Mouse (Mus musculus) liver, postnatal 0 days (tissue): ENCODE measurements around the gene Pecam1. TPM values are rescaled to one million over a fixed set of nuclear protein-coding genes. Genes with fewer than 3 reads are reported as not detected.

Source experiments
- ATAC-seq: fragments of 200-750 bp; cut with Nextera tagmentation; 2 replicates; pipeline ENCODE4 v1.8.0; 2017; ENCODE audit warnings: mild to moderate bottlenecking, moderate library complexity
- DNase-seq: peaks from one replicate; pipeline ENCODE4 v3.0.0-alpha.2; 2016
- H3K27ac ChIP-seq: fragments of 300-500 bp; sonication (generic); 2 replicates; pipeline ENCODE4 v1.5.1; 2014; ENCODE audit warnings: antibody characterized with exemption, moderate library complexity, mild to moderate bottlenecking, low read depth
- H3K27me3 ChIP-seq: fragments of 300-500 bp; sonication (generic); 2 replicates; pipeline ENCODE4 v1.6.1; 2014; ENCODE audit warnings: low read length, control low read depth, mixed read lengths; ENCODE audit not compliant: insufficient read depth
- H3K36me3 ChIP-seq: fragments of 300-500 bp; sonication (generic); replicated peaks from 2 replicates; pipeline ENCODE4 v1.6.1; 2014; ENCODE audit warnings: mild to moderate bottlenecking, control low read depth, low read length, moderate library complexity, mixed read lengths; ENCODE audit not compliant: insufficient read depth
- H3K4me1 ChIP-seq: fragments of 300-500 bp; sonication (generic); 2 replicates; pipeline ENCODE4 v1.6.1; 2014; ENCODE audit warnings: antibody characterized with exemption, mild to moderate bottlenecking, control low read depth; ENCODE audit not compliant: insufficient read depth
- H3K4me2 ChIP-seq: fragments of 300-500 bp; sonication (generic); 2 replicates; pipeline ENCODE4 v1.6.1; 2014; ENCODE audit warnings: low read depth, mild to moderate bottlenecking, low read length, moderate library complexity, mixed read lengths
- H3K4me3 ChIP-seq: fragments of 300-500 bp; sonication (generic); 2 replicates; pipeline ENCODE4 v1.5.1; 2014; ENCODE audit warnings: low read depth, low read length
- H3K9ac ChIP-seq: fragments of 300-500 bp; sonication (generic); replicated peaks from 2 replicates; pipeline ENCODE4 v1.6.1; 2014; ENCODE audit warnings: mild to moderate bottlenecking, moderate library complexity
- H3K9me3 ChIP-seq: fragments of 300-500 bp; sonication (generic); 2 replicates; pipeline ENCODE4 v1.6.1; 2016; ENCODE audit warnings: mild to moderate bottlenecking, control low read depth, low read length, mixed read lengths
- CTCF ChIP-seq: sonication (generic); IDR thresholded peaks from 2 replicates; pipeline ENCODE4 v1.5.1; 2016; ENCODE audit warnings: antibody characterized with exemption, low read depth
- EP300 ChIP-seq: IDR thresholded peaks from 2 replicates; pipeline ENCODE4 v1.6.1; 2016; ENCODE audit warnings: antibody characterized with exemption, low read depth, mild to moderate bottlenecking
- WGBS: fragments of 180-500 bp; shearing (Covaris S2); extraction: QIAGEN DNeasy Blood & Tissue Kit; methylation state at CpG from one replicate; pipeline ENCODE4 v1.1.7; 2014; ENCODE audit not compliant: insufficient replicate concordance; 5-methylcytosine and 5-hydroxymethylcytosine counted together
- polyA plus RNA-seq: library from polyadenylated mRNA; unstranded; fragments of >200 nt; fragmentation: Nextera tagmentation; extraction: Ambion mirVana; gene quantifications from 2 replicates; pipeline ENCODE4 v1.2.1, GENCODE M21; 2015

The Pecam1 gene
- polyA plus RNA-seq, 1 experiment from 2014 or later = 9.2 TPM

DNA sequence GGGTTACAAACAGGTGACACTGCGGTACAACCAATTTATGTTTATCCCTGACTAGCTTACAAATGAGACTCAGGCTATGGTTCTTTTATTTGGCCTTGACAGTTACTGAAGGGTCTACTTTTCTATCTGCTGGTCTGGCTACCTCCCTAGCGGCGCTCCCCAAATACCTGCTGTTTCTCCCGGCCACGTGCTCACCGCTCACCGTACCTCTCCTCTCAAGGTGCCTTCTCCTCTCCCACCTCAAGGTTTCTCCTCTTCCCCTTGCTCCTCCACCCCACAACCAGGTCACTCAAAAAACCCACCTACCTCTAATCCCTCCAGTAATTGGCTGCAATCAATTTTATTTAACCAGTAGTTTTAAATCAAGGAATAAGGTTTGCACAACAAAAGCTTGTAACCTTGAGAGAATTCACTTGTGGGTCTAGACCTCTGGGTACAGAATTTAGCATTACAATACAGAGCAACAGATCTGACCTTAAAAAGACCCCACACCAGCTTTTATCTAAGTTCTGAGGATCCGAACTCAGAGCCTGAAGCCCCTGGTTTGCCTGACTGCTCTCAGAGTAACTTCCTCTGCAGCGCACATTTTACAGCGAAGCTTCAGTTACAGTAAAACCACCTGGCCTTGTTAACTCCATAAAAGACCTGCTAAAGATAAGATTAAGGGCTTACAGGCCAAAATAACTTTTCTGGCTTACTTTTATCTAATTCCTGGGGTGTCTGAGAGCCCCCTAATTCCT is 26.1 kb downstream of the Pecam1 start:
- Histone ChIP-seq H3K36me3 (no peaks in the 10 kb centered on the region), H3K9me3 (no peaks in the 10 kb centered on the region), H3K27me3 (no peaks in the 10 kb centered on the region), H3K4me2 (no peak overlapping the region), H3K4me3 (no peak overlapping the region), H3K27ac (no peak overlapping the region), H3K4me1 (peaks cover 13% of the 10 kb centered on the region), H3K9ac (no peak overlapping the region)
- DNase-seq = no peak
- 82% methylated on average over 10 of the region's 10 CpGs for WGBS
- TF ChIP-seq CTCF = no peak
- TF ChIP-seq EP300 = no peak
- ATAC-seq = no peak

DNA sequence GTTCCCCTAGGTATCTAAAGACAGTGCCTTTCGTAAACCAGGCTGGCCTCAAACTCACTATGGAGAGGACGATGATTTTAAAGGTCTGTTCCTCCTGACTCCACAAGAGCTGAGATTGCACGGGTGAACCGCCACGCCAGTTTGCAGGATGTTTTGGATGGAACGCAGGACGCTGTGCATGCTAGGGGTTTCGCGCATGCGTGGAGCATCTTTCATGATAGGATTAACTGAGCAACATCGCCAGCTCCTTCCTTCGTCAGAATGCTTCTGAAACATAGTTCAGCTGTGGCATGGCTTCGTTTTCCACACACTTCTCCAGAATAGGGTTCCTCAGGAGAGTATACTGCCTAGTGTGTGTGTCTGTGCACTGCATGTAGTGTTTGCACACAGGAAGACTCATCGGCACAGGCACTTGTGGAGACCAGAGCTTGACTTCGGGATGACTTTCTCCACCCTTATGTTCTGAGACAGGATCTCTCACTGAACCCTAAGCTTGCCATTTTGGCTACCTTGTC is 26.8 kb downstream of the Pecam1 start:
- H3K27ac ChIP-seq = no peak overlapping the region

DNA sequence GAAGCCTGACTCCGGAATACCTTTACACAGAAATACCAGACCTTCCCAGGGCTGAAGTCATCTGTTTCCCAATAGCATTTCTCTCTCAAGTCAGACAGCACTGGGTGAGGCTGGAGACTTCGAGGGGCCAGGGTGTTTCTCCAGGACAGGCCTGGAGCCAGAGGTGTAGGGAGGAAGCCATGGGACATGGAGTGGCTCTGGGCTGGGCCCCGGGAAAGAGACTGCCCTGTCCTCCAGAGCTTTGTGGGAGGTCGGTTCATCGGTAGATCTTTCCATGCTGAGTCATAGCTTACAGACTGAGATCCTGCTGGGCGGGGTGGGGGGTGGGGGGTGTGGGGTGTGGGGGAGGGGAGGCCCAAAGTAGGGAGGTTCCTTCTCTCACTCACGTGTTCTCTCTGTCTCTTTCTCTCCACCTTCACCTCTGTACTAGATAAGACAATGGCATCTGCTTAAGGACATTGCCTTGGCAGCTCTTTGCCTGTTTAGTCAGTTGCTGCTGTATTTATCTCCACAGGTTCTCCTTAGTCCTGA is 27.5 kb downstream of the Pecam1 start:
- H3K9ac ChIP-seq = no peak overlapping the region
- no peaks in the 10 kb centered on the region for H3K36me3 ChIP-seq
- 21% methylated on average over 7 of the region's 7 CpGs for WGBS
- DNase-seq (no peak), ATAC-seq (peak; percentile 55)
- H3K4me2 ChIP-seq = no peak overlapping the region
- H3K27ac ChIP-seq = no peak overlapping the region
- H3K27me3 ChIP-seq = no peaks in the 10 kb centered on the region
- no peak overlapping the region for H3K4me3 ChIP-seq
- no peaks in the 10 kb centered on the region for H3K9me3 ChIP-seq
- TF ChIP-seq CTCF (no peak), EP300 (no peak)
- H3K4me1 ChIP-seq = peaks cover 5% of the 10 kb centered on the region

More for the DNA sequence above, 26.8 kb downstream of the Pecam1 start:
- Histone ChIP-seq H3K4me1 (peaks cover 11% of the 10 kb centered on the region), H3K4me2 (no peak overlapping the region), H3K36me3 (no peaks in the 10 kb centered on the region), H3K9me3 (no peaks in the 10 kb centered on the region), H3K27me3 (no peaks in the 10 kb centered on the region), H3K4me3 (no peak overlapping the region), H3K9ac (no peak overlapping the region)
- DNase-seq (no peak), ATAC-seq (no peak)
- TF ChIP-seq CTCF = no peak
- TF ChIP-seq EP300 = no peak
- WGBS = 81% methylated on average over 15 of the region's 15 CpGs

DNA sequence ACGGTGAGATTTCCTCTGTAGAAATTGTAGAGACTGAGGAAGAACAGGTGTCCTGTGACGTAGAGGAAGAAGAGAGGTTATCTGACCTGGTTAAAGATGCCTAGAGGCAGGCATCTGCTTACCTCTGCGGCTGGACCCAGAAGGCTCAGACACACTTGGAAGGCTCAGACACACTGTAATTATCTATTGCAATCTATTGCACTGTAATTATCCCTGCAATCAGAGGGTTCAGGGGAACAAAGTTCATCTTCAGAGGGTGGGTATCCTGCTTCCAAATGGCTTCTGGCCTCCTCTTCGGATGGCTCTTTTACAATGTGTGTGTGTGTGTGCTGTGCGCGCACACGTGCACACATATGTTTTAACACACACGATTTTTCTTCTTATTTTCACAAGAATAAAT is 30.0 kb downstream of the Pecam1 start:
- H3K27me3 ChIP-seq = no peaks in the 10 kb centered on the region
- H3K4me1 ChIP-seq = peaks cover 14% of the 10 kb centered on the region
- H3K27ac ChIP-seq = no peak overlapping the region
- no peak for TF ChIP-seq CTCF
- TF ChIP-seq EP300 = no peak
- 79% methylated on average over 8 of the region's 8 CpGs for WGBS
- H3K4me2 ChIP-seq = no peak overlapping the region
- no peak overlapping the region for H3K4me3 ChIP-seq
- H3K36me3 ChIP-seq = no peaks in the 10 kb centered on the region
- H3K9me3 ChIP-seq = no peaks in the 10 kb centered on the region
- ATAC-seq = no peak
- DNase-seq = no peak
- no peak overlapping the region for H3K9ac ChIP-seq

DNA sequence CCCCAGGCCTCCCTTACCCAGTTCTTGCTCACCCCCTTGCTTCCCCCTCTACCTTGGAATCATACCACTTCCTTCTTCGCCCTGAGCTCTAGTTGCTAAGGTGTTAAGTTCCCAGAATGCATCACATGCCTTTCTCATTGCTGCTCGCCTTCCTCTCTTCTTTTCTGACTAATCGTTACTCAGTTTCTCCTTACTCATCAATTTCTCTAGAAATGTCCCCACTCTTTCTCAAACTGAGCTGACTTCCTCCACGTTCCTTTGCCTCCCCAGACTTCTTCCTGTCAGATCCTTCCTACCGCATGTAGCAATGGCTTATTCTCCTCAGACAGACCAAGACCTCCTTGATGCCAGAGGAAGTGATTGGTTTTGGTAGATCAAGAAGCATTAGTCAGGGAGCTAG is 33.9 kb downstream of the Pecam1 start:
- Histone ChIP-seq H3K4me2 (no peak overlapping the region), H3K4me3 (no peak overlapping the region), H3K4me1 (peaks cover 9% of the 10 kb centered on the region; the same call in 1 of the 2 replicates), H3K9ac (no peak overlapping the region), H3K27ac (no peak overlapping the region), H3K27me3 (no peaks in the 10 kb centered on the region), H3K36me3 (no peaks in the 10 kb centered on the region; the same call in 1 of the 2 replicates), H3K9me3 (no peaks in the 10 kb centered on the region)
- DNase-seq = no peak
- TF ChIP-seq CTCF (no peak), EP300 (no peak)
- 45% methylated on average over 5 of the region's 5 CpGs for WGBS
- no peak; the same call in 1 of the 2 replicates for ATAC-seq

DNA sequence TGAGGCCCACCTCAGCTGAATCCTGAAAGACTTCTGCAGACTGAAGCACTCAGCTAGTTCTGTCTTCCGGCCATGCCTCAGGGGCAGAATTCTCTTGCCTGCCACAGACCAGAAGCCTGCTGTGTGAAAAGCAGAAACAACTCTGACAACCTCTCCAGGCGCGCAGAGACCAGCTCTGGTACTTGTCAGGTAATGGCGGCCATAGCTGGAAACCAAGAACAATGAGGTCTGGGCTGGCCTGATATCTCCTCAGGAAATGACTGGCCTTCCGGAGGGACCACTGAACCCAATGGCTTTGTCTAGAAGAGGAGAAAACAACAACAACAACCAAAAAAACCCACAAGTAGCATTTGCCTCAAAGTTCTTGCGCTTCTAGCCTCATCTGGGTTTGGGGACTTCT is 35.4 kb downstream of the Pecam1 start:
- 0 out of 2 replicates have a peak, but pooled peaks have one; percentile 48 for ATAC-seq
- WGBS = 50% methylated on average over 6 of the region's 6 CpGs
- Histone ChIP-seq H3K9me3 (no peaks in the 10 kb centered on the region), H3K4me1 (peaks cover 9% of the 10 kb centered on the region; the same call in 1 of the 2 replicates), H3K4me2 (no peak overlapping the region), H3K36me3 (no peaks in the 10 kb centered on the region; the same call in 1 of the 2 replicates), H3K9ac (peak overlapping the region; percentile 16; the same call in 1 of the 2 replicates), H3K27me3 (no peaks in the 10 kb centered on the region), H3K4me3 (peak overlapping the region; percentile 28), H3K27ac (peak overlapping the region; percentile 59)
- no peak for DNase-seq
- TF ChIP-seq CTCF = no peak
- 0 out of 2 replicates have a peak, but pooled peaks have one; percentile 9 for TF ChIP-seq EP300
